Mouse (Mus musculus) C2C12 (cell line): ENCODE measurements around the gene Tac2. TPM values are rescaled to one million over a fixed set of nuclear protein-coding genes. Genes with fewer than 3 reads are reported as not detected.

ENCODE experiments used
- H3K27me3 ChIP-seq: one replicate; pipeline ENCODE4 v1.6.1; 2011; ENCODE audit not compliant: control insufficient read depth, insufficient read depth, insufficient read length
- H3K36me3 ChIP-seq: one replicate; pipeline ENCODE4 v1.6.1; 2011; ENCODE audit not compliant: control insufficient read depth, insufficient read depth
- H3K4me3 ChIP-seq: one replicate; pipeline ENCODE4 v1.5.1; 2011; ENCODE audit warnings: mild to moderate bottlenecking, control low read depth; ENCODE audit not compliant: poor library complexity, insufficient read depth, severe bottlenecking
- H3K79me2 ChIP-seq: one replicate; pipeline ENCODE4 v1.6.1; 2011; ENCODE audit not compliant: control insufficient read depth, insufficient read depth
- H3K79me3 ChIP-seq: one replicate; pipeline ENCODE4 v1.6.1; 2011; ENCODE audit warnings: low read depth, control low read depth
- H3ac ChIP-seq: one replicate; pipeline ENCODE3; 2011; ENCODE audit warnings: low read depth; ENCODE audit not compliant: control insufficient read depth, insufficient read length
- CEBPB ChIP-seq: IDR thresholded peaks from one replicate; pipeline ENCODE4 v1.6.1; 2011; ENCODE audit warnings: low read depth, mild to moderate bottlenecking, control low read depth, moderate library complexity
- CTCF ChIP-seq: IDR thresholded peaks from one replicate; pipeline ENCODE4 v1.5.1; 2011; ENCODE audit not compliant: control insufficient read depth, insufficient read depth, insufficient read length
- FOSL1 ChIP-seq: IDR thresholded peaks from one replicate; pipeline ENCODE4 v1.8.0; 2011; ENCODE audit warnings: mild to moderate bottlenecking, low read length; ENCODE audit not compliant: poor library complexity, insufficient read depth, severe bottlenecking
- MAX ChIP-seq: IDR thresholded peaks from one replicate; pipeline ENCODE4 v1.6.1; 2011; ENCODE audit warnings: mild to moderate bottlenecking, control low read depth
- MYOD1 ChIP-seq: IDR thresholded peaks from one replicate; pipeline ENCODE4 v1.6.1; 2011; ENCODE audit warnings: low read depth; ENCODE audit not compliant: control insufficient read depth, insufficient read length
- MYOG ChIP-seq: IDR thresholded peaks from one replicate; pipeline ENCODE4 v1.6.1; 2011; ENCODE audit not compliant: control insufficient read depth, insufficient read length; ENCODE audit errors: extremely low read depth
- USF1 ChIP-seq: IDR thresholded peaks from one replicate; pipeline ENCODE4 v1.6.1; 2011; ENCODE audit warnings: low read depth, mild to moderate bottlenecking, control low read depth, moderate library complexity
- polyA plus RNA-seq: library from polyadenylated mRNA; unstranded; fragments of >200 nt; fragmentation: generic; extraction: Trizol; gene quantifications from one replicate; pipeline ENCODE4 v1.2.1, GENCODE M21; 2012; ENCODE audit warnings: missing spikeins

Gene Tac2
- polyA plus RNA-seq, 1 experiment, result not detected

- Histone ChIP-seq H3ac (no peak overlapping the region), H3K79me2 (no peaks in the 10 kb centered on the region), H3K4me3 (no peak overlapping the region), H3K36me3 (no peaks in the 10 kb centered on the region), H3K79me3 (no peaks in the 10 kb centered on the region), H3K27me3 (peaks cover 82% of the 10 kb centered on the region)
- TF ChIP-seq MAX (no peak), CTCF (no peak), CEBPB (no peak), FOSL1 (no peak), MYOD1 (no peak), USF1 (no peak), MYOG (no peak)
Observed at GRCm38 (mm10) chr10:127730285-127730932, 6.1 kb downstream of the Tac2 start.

- H3K4me3 ChIP-seq, result no peak overlapping the region
- H3K79me3 ChIP-seq, result no peaks in the 10 kb centered on the region
- H3K36me3 ChIP-seq, result no peaks in the 10 kb centered on the region
- TF ChIP-seq CTCF (no peak), CEBPB (no peak), MYOG (no peak), USF1 (no peak), MYOD1 (no peak), MAX (no peak), FOSL1 (no peak)
- no peak overlapping the region for H3ac ChIP-seq
- H3K79me2 ChIP-seq, result no peaks in the 10 kb centered on the region
- H3K27me3 ChIP-seq, result peaks cover 79% of the 10 kb centered on the region
Observed at GRCm38 (mm10) chr10:127730933-127731310, 6.6 kb downstream of the Tac2 start.

GRCm38 (mm10) chr10:127731397-127731796, 7.1 kb downstream of the Tac2 start:
- Histone ChIP-seq H3K79me3 (no peaks in the 10 kb centered on the region), H3K4me3 (no peak overlapping the region), H3K36me3 (no peaks in the 10 kb centered on the region), H3K79me2 (no peaks in the 10 kb centered on the region), H3K27me3 (peaks cover 74% of the 10 kb centered on the region), H3ac (no peak overlapping the region)
- TF ChIP-seq FOSL1 (no peak), MYOD1 (no peak), MYOG (no peak), CEBPB (no peak), CTCF (no peak), MAX (no peak), USF1 (no peak)

DNA sequence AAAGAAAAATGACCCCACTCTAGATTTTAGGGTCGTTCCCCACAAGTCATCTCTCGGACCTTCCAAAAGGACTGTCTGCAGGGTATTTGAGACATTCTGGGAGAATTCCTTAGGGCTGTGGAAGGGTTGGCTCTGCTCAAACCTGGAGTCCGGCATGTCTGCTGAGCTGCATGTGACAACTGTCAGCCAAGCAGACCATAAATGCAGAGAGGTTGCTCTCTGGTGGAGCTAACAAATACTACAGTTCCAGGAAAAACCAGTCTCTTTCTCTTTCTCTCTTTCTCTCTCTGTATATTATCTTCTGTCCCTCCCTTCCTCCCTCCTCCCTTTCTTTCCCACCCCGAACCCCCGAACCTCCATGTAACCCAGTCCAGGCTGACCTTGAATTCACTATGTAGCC, 10.2 kb downstream of the Tac2 start:
- Histone ChIP-seq H3K4me3 (no peak overlapping the region), H3K79me3 (no peaks in the 10 kb centered on the region), H3K36me3 (no peaks in the 10 kb centered on the region), H3K27me3 (peaks cover 44% of the 10 kb centered on the region), H3ac (no peak overlapping the region), H3K79me2 (no peaks in the 10 kb centered on the region)
- TF ChIP-seq MYOG (no peak), FOSL1 (no peak), CTCF (no peak), USF1 (no peak), MYOD1 (no peak), CEBPB (no peak)

- no peak overlapping the region for H3K4me3 ChIP-seq
- peaks cover 17% of the 10 kb centered on the region for H3K79me2 ChIP-seq
- H3K79me3 ChIP-seq, result peaks cover 12% of the 10 kb centered on the region
- peaks cover 1% of the 10 kb centered on the region for H3K36me3 ChIP-seq
- H3ac ChIP-seq, result no peak overlapping the region
- no peak for TF ChIP-seq CTCF
- no peak for TF ChIP-seq USF1
- no peak for TF ChIP-seq MAX
- TF ChIP-seq MYOD1, result no peak
- no peak for TF ChIP-seq MYOG
- TF ChIP-seq CEBPB, result no peak
- TF ChIP-seq FOSL1, result no peak
- peaks cover 25% of the 10 kb centered on the region for H3K27me3 ChIP-seq
Observed at GRCm38 (mm10) chr10:127736266-127736665, 12.0 kb downstream of the Tac2 start.

- Histone ChIP-seq H3ac (no peak overlapping the region), H3K79me2 (peaks cover 24% of the 10 kb centered on the region), H3K36me3 (peaks cover 8% of the 10 kb centered on the region), H3K79me3 (peaks cover 14% of the 10 kb centered on the region), H3K4me3 (no peak overlapping the region), H3K27me3 (peaks cover 21% of the 10 kb centered on the region)
- no peak for TF ChIP-seq CTCF
- no peak for TF ChIP-seq MYOG
- no peak for TF ChIP-seq CEBPB
- no peak for TF ChIP-seq FOSL1
- no peak for TF ChIP-seq MYOD1
- TF ChIP-seq USF1, result no peak
- no peak for TF ChIP-seq MAX
Observed at GRCm38 (mm10) chr10:127736916-127737315, 12.6 kb downstream of the Tac2 start.
